Mouse (Mus musculus) olfactory bulb, adult 2 months (tissue): ENCODE measurements around the gene Tmed8.

Experiments
- CTCF ChIP-seq: fragments of 200-500 bp; IDR thresholded peaks from 2 replicates; pipeline ENCODE4 v1.5.1; 2012; ENCODE audit warnings: low read depth, mild to moderate bottlenecking, low read length, moderate library complexity; ENCODE audit not compliant: insufficient read depth
- POLR2A ChIP-seq: fragments of 200-500 bp; IDR thresholded peaks from 2 replicates; pipeline ENCODE4 v1.6.1; 2012; ENCODE audit warnings: mild to moderate bottlenecking, low read depth, low read length, moderate library complexity; ENCODE audit not compliant: insufficient read depth

DNA sequence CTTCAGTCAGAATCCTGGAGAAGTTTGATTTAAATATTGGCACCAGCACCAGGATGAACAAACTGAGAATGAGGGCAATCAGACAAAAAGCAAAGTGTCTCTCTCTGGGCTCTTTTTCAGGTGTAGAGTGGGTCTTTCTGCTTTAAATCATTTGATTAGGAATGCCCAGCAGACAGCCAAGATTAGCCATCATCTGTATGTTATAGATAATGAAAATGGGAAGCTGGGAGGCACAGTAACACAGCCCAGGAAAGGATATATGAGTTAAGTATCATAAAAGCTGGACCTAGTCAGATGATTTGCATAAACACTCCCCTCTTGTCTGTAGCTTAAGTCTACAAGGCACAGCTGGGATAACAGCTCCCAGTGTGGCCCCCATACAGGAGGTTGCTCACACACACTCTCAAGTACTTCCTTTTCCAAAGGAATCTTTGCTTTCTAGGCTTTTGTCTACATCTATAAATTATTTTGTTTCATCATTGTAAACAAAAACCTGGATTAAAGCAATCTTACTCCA, 30.2 kb upstream of the Tmed8 start:
- no peak for TF ChIP-seq POLR2A
- TF ChIP-seq CTCF: no peak
